Mouse (Mus musculus) cerebellum, adult 9-11 months (tissue): Measurements from ENCODE around the gene Bhmt2.

Experiments used
- DNase-seq: peaks from one replicate; pipeline ENCODE4 v3.0.0; 2022

The Bhmt2 gene

GRCm38 (mm10) chr13:93674131-93674561, at the start of gene Bhmt2, which contains the start of gene Dmgdh:
Gene Bhmt2, minus strand, starts transcription at chr13:93674302.
Gene Dmgdh, plus strand, starts transcription at chr13:93674433.
- DNase-seq = no peak

- no peak for DNase-seq
These were observed 49.4 kb upstream of the Bhmt2 start for GRCm38 (mm10) chr13:93723455-93723854.

GRCm38 (mm10) chr13:93721916-93722315, 47.8 kb upstream of the Bhmt2 start:
- peak; percentile 24 for DNase-seq

- peak; percentile 41 for DNase-seq
These were observed 44.8 kb upstream of the Bhmt2 start for GRCm38 (mm10) chr13:93718948-93719347.

GRCm38 (mm10) chr13:93717113-93717512, 43.0 kb upstream of the Bhmt2 start:
- DNase-seq = no peak

- no peak for DNase-seq
These were observed 39.7 kb upstream of the Bhmt2 start for GRCm38 (mm10) chr13:93713826-93714225.

GRCm38 (mm10) chr13:93712362-93712761, 38.3 kb upstream of the Bhmt2 start:
- DNase-seq = no peak

- no peak for DNase-seq
These were observed 37.1 kb upstream of the Bhmt2 start for GRCm38 (mm10) chr13:93711226-93711625.

GRCm38 (mm10) chr13:93710325-93710724, 36.2 kb upstream of the Bhmt2 start:
- no peak for DNase-seq

- no peak for DNase-seq
These were observed 33.2 kb upstream of the Bhmt2 start for GRCm38 (mm10) chr13:93707271-93707670.

GRCm38 (mm10) chr13:93705697-93706096, 31.6 kb upstream of the Bhmt2 start:
- no peak for DNase-seq

- DNase-seq = no peak
These were observed 24.8 kb upstream of the Bhmt2 start for GRCm38 (mm10) chr13:93698866-93699265.

- no peak for DNase-seq
These were observed 16.7 kb upstream of the Bhmt2 start for GRCm38 (mm10) chr13:93690821-93691220.

- no peak for DNase-seq
These were observed 15.5 kb upstream of the Bhmt2 start for GRCm38 (mm10) chr13:93689566-93689965.

GRCm38 (mm10) chr13:93687321-93687720, 13.2 kb upstream of the Bhmt2 start:
- no peak for DNase-seq

- DNase-seq = no peak
These were observed 11.1 kb upstream of the Bhmt2 start for GRCm38 (mm10) chr13:93685226-93685625.

GRCm38 (mm10) chr13:93683336-93683735, 9.2 kb upstream of the Bhmt2 start:
- DNase-seq = no peak

GRCm38 (mm10) chr13:93676864-93677263, 2.8 kb upstream of the Bhmt2 start:
- no peak for DNase-seq

GRCm38 (mm10) chr13:93673296-93673695, 806 bp downstream of the Bhmt2 start:
- no peak for DNase-seq

- no peak for DNase-seq
These were observed 1.7 kb downstream of the Bhmt2 start for GRCm38 (mm10) chr13:93672371-93672770.

GRCm38 (mm10) chr13:93667586-93667985, 6.5 kb downstream of the Bhmt2 start:
- no peak for DNase-seq

GRCm38 (mm10) chr13:93657941-93658340, 16.2 kb downstream of the Bhmt2 start:
- peak; percentile 54 for DNase-seq

GRCm38 (mm10) chr13:93653382-93653781, 20.7 kb downstream of the Bhmt2 start:
- no peak for DNase-seq

- DNase-seq = no peak
These were observed 25.5 kb downstream of the Bhmt2 start for GRCm38 (mm10) chr13:93648387-93649130.

- no peak for DNase-seq
These were observed 34.5 kb downstream of the Bhmt2 start for GRCm38 (mm10) chr13:93639636-93640035.
